Mouse (Mus musculus) megakaryocyte, adult 5-6 weeks (primary cell): Measurements from ENCODE around the gene Dapp1. TPM values are rescaled to one million over a fixed set of nuclear protein-coding genes. Genes with fewer than 3 reads are reported as not detected.

Source experiments
- ATAC-seq: 2 replicates; pipeline ENCODE4 v1.8.0; 2016; ENCODE audit warnings: mild to moderate bottlenecking, inconsistent platforms; ENCODE audit not compliant: poor library complexity, severe bottlenecking
- total RNA-seq, 2 experiments: library from RNA; stranded (forward) in 1 of 2; stranded (reverse) in 1 of 2; fragments of 153-499, 151-499 nt in 1 of 2; fragments of 221-1000, 200-1000 nt in 1 of 2; gene quantifications; 2 replicates each; pipeline versions ENCODE4 v1.2.3 to v1.2.4; 2015 to 2017

Gene Dapp1
- total RNA-seq (2015) = 74.2 and 74.8 TPM in 2 replicates
- total RNA-seq (2017) = 95.7 and 112 TPM in 2 replicates

DNA sequence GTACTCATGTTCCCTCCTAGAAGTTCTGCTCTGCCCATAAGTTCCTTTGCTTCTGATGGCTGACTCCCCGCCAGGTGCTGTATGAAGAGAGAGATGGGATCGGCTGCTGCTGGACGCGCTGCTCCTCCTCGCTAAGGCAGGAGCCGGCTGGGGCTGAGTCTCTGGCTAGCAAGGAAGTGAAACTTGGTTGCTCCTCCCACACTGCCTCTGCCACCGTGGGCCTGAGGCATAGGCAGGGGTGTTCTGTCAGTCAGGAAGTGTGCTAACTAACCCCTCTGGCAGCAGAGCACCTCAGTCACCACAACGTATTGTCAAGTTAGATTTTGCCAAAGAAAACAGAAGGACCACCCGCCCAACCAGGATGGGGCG is at the start of gene Dapp1:
TSS of gene Dapp1 (minus strand) at position 164 of the 369 bp plus-strand sequence.
- ATAC-seq = peak; percentile 89

- ATAC-seq = no peak
Observed at GRCm38 (mm10) chr3:138030563-138030962, 49.2 kb upstream of the Dapp1 start.

DNA sequence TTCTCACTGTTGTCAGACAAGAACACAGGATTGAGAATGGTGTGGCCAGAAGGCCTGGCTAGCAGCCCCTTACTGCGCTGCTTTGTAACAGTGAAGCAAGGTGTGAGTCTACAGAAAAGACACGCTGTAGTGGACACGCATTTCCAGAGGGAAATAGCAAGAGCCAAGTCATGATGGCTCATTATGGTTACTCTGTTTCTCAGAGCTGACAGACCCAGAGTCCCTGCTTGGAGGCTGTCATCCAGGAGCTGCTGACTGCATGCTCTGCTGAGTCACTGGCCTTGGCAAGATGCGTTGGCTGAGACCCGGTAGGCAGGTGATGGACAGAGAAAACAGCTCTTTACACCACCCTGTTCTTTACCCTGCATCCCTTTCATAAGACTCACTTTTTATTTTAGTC is 48.0 kb upstream of the Dapp1 start:
- ATAC-seq = no peak

GRCm38 (mm10) chr3:138027575-138028362 is 46.4 kb upstream of the Dapp1 start:
- 0 out of 2 replicates have a peak, but pooled peaks have one; percentile 15 for ATAC-seq

DNA sequence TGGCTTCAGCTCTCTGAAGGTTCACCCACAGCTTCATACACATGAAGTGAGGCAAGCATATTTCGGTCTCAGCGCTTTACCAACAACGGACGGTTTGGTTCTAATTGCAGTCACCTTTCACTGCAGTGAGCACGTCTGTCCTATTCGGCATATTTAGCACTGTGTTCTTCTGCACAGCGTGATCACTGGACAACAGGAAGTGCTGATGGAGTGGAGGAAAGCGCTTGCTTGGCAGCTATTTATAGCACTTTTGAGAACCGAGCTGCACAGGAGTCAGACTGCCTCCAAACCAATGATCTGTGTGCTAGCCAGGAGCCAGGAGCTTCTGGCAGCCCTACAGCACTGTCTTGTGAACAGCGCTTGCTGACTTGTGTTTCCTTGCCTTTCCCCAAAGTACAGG is 44.9 kb upstream of the Dapp1 start:
- ATAC-seq = no peak

- no peak for ATAC-seq
Observed at GRCm38 (mm10) chr3:138022651-138023050, 41.3 kb upstream of the Dapp1 start.

DNA sequence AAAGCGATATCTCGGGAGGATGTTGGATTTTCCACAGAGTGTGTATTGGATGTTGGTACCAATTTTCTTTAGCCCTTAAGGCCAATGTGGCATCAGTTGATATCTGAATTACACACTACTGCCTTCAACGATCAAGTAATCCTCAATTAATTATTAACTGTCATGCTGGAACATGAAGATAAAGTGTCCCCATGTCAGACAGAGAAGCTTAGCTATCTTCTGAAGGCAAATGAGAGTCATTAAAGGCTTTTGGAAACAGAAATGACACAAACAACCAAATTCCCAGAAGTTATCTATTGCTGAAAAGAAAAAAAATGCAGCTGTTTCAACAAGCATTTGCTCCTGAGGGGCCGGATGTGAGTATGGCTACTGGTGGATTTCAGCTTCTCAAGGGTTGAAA is 40.7 kb upstream of the Dapp1 start:
- ATAC-seq = no peak

DNA sequence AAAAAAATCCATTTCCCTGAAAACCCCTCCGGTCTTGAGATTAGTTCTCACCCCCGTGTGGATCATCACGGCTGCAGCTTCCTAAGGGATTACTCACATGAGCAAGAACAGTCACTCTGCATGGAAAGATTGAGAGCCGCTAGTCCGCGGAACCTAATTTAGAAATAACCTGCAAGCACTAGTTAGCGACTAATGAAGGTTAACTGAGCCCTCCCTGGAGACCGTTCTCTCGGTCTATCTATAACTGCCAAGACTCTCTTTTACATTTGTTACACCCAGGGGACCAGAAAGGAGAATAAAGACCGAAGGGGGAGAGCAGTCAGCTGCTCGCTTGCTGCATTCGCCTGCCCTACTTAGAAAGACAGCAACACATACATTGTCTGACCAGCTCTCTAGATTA is 35.5 kb upstream of the Dapp1 start:
- ATAC-seq = no peak

DNA sequence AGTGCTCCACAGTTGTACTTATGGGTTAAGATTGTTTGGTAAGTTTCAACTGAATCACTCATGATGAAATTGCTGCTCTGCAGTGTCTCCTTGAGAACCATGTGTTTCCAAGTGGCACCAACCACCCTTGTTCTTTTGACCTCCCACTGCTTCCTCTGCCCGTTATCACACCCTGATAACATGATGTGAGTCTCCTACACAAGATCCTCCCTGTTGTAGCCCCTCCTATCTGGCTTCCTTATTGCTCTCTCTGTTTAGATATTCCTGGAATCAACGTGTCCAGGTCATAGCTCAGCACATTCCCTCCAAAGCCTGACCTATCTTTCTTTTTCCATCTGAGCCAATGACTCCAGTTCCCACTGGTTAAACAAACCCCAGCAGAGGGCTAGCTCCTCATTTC is 33.4 kb upstream of the Dapp1 start:
- no peak for ATAC-seq

- no peak for ATAC-seq
Observed at GRCm38 (mm10) chr3:138012351-138012750, 31.0 kb upstream of the Dapp1 start.

- no peak for ATAC-seq
Observed at GRCm38 (mm10) chr3:138008152-138008551, 26.8 kb upstream of the Dapp1 start.

DNA sequence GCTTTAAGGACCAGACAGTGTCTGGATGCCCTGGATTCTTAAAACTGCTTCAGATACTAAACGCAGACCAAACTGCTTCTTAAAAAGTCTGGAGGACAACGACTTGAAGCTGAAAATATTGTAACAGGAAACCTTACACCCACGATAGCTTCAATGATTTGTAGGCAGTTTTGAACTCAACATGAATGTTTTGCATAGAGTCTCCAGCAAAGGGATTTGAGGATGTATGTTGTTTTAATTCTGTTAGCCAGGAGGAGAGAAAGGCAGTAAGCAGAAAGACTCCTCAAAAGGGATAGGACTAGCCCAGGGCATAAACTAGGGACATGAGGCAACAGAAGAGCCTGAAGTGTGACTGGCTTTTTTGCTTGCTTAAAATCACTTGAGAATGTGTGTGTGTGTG is 25.6 kb upstream of the Dapp1 start:
- ATAC-seq = no peak

- ATAC-seq = no peak
Observed at GRCm38 (mm10) chr3:138003264-138003663, 21.9 kb upstream of the Dapp1 start.

DNA sequence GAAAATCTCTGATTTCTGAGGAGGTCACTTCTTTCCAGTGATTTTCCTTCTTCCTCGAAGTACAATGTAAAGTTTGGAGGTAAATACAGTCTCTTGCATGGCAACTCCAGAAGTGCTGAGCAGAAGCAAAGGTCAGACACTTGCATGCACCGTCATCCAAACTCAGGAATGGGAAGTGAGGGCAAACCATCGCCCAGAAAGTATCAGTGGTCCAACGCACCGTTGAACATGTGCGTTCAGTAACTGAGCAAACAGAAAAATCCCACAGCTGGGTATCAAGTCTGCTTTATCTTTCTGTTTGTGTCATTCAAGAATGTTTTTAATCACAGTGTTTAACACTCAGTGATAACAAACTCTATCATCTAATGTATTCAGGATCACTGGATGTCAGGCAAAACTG is 21.2 kb upstream of the Dapp1 start:
- no peak for ATAC-seq

DNA sequence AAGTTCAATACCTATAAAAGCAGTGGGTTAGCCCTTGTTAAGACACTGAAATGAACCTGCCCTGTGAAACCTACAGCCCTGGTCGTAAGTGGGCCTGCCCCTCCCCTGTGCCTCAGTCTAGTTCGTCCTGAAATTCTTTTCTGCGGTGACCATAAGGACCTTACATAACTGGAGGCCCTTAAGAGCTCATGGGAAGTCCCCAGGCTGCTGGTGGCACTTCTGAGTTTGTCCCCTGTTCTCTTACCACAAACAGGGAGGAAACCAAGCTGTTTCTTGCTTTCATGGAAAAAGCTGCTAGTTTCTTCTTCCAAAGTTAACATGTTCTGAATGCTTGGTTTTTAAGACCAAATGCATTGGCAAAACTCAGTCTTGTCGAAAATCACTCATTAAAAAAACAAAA is 20.5 kb upstream of the Dapp1 start:
- ATAC-seq = 0 out of 2 replicates have a peak, but pooled peaks have one; percentile 14

GRCm38 (mm10) chr3:138000724-138001069 is 19.4 kb upstream of the Dapp1 start:
- ATAC-seq = no peak

GRCm38 (mm10) chr3:138000062-138000723 is 18.8 kb upstream of the Dapp1 start:
- ATAC-seq = no peak

- no peak for ATAC-seq
Observed at GRCm38 (mm10) chr3:137999224-137999790, 18.0 kb upstream of the Dapp1 start.

- peak; percentile 66 for ATAC-seq
Observed at GRCm38 (mm10) chr3:137998491-137999223, 17.3 kb upstream of the Dapp1 start.

DNA sequence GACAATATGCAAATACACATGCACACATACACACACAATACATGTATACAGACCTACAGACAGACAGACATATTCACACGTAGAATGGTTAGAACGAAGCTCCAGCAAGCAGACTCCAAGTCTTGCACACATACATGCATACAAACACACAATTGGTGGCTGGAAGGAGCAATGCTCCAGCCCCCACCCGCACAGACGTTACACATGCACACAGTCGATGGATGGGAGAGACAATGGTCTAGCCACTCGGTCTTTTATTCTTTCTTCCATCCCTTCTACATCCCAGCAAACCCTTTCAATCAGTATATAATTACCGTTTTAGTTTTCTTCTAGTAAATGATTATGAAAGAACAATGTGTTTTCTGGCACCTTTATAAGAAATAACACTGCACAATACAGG is 14.1 kb upstream of the Dapp1 start:
- ATAC-seq = no peak

GRCm38 (mm10) chr3:137994196-137994595 is 12.9 kb upstream of the Dapp1 start:
- no peak for ATAC-seq
